Mouse (Mus musculus): ENCODE measurements around the gene Vtcn1. TPM values are rescaled to one million over a fixed set of nuclear protein-coding genes. Genes with fewer than 3 reads are reported as not detected.
"Not testable (repeated sequence)": the region's sequence is repeated elsewhere in the genome, so short reads cannot be mapped to it uniquely, and the experiment has no call there.

Vtcn1 gene
- not detected in 2 replicates for total RNA-seq (2017)

DNA sequence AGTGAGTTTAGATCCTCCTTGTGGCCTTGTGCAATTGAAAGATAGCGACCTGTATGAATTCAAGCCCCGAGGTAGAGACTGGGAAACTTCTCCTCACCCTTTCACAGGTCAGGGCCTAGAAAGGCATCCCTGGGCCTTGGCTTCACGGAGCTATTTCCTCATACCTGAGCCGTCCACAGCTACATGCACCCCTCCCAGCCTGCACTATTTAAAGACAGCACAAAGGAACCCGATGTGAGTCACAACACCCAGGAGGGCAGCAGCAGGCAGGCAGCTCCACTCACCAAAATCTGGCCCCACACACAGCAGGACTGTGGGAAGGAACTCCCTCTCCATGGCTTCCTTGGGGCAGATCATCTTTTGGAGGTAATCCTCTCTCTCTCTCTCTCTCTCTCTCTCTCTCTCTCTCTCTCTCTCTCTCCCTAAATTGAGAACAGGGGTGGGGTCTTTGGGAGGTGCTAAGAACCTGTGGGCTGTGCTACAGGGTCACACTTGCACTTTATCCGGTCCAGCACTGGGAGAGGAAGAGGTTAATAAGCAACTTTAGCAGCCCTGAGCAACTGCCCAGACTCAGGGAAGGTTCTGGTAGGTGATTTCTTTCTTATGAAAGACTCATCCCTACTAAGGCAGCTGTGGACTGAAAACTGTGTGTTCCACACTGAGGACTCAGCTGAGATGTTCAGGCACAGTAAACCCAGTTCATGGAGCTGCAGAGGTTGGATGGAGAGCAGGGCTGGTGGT, at the start of gene Vtcn1:
Vtcn1 (plus strand) TSS at position 235 of the 741 bp plus-strand sequence.
- ATAC-seq (replicated peaks in 1 of 2; ENCODE audit: insufficient read depth in 1 of 2, low FRiP score in 2 of 2, low TSS enrichment in 1 of 2, low read depth in 1 of 2, poor library complexity in 2 of 2, severe bottlenecking in 2 of 2), result no peak

DNA sequence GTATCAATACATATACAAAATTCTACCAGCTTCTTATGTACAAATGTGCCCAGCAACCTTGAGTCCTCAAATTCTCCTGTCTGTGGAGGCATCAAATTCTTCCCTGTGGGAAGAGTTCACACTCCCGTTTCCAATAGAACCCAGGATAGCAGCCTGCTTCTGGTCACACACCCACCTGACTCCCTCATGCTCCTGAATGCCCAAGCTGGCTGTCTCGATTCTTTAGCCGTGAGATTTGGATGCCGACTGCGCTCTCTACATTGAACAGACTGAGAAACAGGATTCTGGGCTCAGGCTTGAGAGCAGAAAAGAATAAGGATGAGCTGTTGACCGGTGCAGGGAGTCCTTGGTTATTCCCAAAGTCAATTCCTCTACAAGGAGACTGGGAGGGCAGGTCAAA, 48.3 kb upstream of the Vtcn1 start:
- no peak for ATAC-seq (replicated peaks in 1 of 2; ENCODE audit: insufficient read depth in 1 of 2, low FRiP score in 2 of 2, low TSS enrichment in 1 of 2, low read depth in 1 of 2, poor library complexity in 2 of 2, severe bottlenecking in 2 of 2)

DNA sequence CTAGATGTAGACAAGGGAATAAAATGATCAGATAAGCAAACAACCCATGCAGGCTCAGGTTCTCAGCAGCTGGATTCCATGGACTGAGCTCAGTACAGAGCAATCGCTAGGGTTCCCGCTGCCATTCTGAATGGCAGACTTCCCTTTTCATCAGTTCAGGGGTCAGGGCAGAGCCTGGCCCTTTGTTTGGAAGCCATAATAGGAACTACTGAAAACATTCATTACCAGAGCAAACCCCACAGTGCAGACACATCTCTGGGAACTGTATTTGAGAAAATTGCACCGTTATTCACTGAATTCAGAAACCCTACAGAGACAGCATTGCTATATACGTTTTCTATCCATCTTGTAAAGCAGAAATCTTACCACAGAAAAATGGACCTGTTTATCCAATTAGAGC, 47.7 kb upstream of the Vtcn1 start:
- no peak for ATAC-seq (replicated peaks in 1 of 2; ENCODE audit: insufficient read depth in 1 of 2, low FRiP score in 2 of 2, low TSS enrichment in 1 of 2, low read depth in 1 of 2, poor library complexity in 2 of 2, severe bottlenecking in 2 of 2)

DNA sequence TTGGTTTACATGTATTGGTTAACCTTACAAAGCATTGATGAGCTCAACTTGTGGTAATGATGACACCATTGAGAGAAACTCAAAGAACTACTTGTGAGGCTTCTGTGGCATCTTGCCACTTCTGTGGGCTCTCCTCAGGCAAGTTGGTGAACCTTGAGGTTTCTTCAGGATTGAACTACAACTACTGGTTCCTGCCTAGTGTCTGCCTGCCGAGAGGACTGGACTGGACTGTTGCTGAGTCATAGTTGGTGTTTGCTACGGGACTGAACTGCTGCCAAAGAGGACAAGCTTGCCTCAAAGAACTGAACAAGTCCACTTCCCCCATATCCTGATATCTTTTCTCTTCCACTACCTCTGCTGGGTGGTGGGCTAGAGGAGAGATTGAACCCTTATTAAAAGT, 39.2 kb upstream of the Vtcn1 start:
- ATAC-seq (replicated peaks in 1 of 2; ENCODE audit: insufficient read depth in 1 of 2, low FRiP score in 2 of 2, low TSS enrichment in 1 of 2, low read depth in 1 of 2, poor library complexity in 2 of 2, severe bottlenecking in 2 of 2), result peak; percentile 72 to 75; a peak in 3 of 4 replicates

DNA sequence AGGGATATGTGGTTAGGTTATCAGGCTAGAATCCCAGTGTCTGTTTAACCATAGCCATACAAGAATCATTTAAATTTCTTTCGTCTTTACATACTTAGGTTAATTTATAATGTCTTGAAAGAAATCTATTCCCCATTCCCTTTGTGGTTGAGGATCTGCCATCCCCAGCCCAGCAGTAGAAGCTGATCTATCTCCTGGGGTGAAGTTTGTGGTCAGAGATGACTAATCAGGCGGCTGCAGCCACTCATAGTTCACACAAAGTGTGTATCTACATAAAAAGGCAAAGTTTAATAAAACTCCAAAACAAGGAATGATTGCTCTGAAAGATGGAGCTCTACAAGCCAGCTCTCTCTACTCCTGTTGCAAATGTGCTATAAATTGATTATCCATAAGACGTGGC, 33.6 kb upstream of the Vtcn1 start:
- ATAC-seq (replicated peaks in 1 of 2; ENCODE audit: insufficient read depth in 1 of 2, low FRiP score in 2 of 2, low TSS enrichment in 1 of 2, low read depth in 1 of 2, poor library complexity in 2 of 2, severe bottlenecking in 2 of 2), result no peak

DNA sequence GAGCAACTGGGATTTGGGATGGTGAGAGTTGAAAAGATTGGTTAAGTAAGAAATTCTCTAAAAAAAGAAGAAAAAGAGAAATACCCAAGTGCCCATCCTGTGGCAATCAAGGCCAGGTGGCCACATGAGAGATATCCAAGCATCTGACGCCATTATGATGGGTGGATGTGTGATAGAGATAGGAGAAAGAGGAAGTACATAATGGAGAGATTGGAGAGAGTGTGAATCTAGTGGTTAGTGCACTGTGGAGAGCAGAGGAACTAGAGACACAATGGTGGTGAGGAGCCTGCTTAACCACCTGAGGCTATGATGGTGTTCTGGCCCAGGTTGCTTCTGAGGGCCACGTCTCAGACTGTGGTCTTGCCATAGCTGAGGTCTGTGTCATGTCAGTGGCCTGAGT, 31.9 kb upstream of the Vtcn1 start:
- ATAC-seq (replicated peaks in 1 of 2; ENCODE audit: insufficient read depth in 1 of 2, low FRiP score in 2 of 2, low TSS enrichment in 1 of 2, low read depth in 1 of 2, poor library complexity in 2 of 2, severe bottlenecking in 2 of 2), result peak; percentile 58 to 60

DNA sequence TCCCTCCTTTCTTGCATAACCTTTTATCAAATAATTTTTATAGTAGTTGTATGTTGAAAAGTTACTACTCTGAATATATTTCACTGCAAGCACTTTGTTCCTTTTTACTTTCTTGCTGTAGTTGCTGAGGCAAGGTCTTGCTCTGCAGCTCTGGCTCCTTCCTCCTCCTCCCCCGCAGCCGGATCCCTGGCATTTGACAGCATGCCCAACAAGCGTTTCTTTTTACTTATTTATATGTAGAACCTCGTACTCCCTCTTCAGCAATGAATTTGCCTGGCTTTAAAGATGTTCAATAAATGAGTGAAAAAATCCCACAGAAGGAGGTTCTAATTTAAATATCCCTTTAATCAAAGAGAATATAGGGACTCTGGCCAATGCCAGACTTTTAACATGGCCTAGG, 28.7 kb upstream of the Vtcn1 start:
- ATAC-seq (replicated peaks in 1 of 2; ENCODE audit: insufficient read depth in 1 of 2, low FRiP score in 2 of 2, low TSS enrichment in 1 of 2, low read depth in 1 of 2, poor library complexity in 2 of 2, severe bottlenecking in 2 of 2), result no peak

DNA sequence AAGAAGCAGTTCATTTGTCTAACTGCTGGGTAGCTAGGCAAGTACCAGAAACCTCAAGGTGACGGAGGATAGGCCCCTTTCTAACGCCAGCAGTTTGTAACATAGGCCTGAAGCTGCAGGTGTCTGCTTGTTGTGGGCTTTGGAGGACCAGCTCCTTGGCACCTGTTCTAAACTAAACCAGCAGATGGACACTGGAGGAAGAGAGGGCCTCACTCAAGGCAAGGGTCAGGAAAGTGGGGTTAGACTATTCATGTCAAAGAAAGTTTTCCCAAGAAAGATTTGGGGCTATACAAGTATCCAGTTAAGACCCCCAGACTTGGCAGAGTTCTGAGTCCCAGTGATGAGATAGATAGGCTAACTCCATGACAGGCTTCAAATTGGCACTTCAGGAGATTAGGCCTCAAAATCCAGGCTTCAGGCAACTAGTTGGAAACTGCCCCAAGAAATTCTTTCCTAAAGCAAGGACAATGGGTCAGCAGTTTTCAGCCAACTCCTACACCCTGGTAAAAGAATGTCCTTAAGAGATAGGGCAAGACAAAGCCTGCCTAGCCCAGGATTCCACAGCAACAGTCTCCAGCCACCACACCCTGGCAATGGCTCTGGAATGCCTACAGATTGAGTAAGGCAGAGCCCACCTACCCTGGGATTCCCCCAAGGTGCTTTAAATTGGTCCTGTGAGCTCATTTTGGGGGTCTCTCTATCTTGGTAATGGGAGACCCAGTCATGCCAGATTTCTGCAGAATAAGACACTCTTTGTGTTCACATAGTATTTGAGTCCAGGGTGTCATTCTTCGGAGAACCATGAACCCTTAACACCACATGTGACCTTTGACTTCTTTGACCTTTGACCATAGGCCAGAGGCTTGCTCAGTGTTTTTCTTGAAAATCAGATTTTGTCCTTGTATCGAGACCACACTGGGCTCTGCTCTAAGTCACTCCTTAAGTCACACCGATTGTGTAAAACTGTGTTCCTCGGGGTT, 27.8 kb upstream of the Vtcn1 start:
- ATAC-seq (replicated peaks in 1 of 2; ENCODE audit: insufficient read depth in 1 of 2, low FRiP score in 2 of 2, low TSS enrichment in 1 of 2, low read depth in 1 of 2, poor library complexity in 2 of 2, severe bottlenecking in 2 of 2), result no peak

DNA sequence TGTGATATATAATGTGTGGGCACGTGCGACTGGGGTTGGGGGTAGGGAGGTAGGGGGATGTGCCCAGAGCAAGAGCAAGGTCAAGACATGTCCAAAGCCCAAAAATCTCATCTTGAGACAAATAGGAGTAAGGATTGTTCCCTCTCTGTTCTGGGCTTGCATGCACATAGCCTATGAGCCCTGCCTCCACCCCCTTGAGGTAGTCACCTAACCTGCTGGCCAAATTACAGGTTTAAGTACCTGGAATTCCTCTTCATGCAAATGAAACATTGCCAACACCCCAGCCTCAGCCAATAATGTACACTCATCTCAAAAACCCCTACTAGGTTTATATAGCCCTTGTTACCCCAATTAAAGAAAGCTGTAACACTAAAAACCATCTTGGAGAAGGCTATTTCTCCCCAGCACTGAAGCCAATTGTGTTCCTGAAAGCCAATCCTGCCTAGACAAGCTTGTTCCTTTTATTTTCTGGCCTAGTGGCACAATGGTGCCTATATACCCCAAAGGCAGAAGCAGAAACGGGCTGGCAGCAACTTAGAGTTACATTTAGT, 26.3 kb upstream of the Vtcn1 start:
- ATAC-seq (replicated peaks in 1 of 2; ENCODE audit: insufficient read depth in 1 of 2, low FRiP score in 2 of 2, low TSS enrichment in 1 of 2, low read depth in 1 of 2, poor library complexity in 2 of 2, severe bottlenecking in 2 of 2), result no peak

DNA sequence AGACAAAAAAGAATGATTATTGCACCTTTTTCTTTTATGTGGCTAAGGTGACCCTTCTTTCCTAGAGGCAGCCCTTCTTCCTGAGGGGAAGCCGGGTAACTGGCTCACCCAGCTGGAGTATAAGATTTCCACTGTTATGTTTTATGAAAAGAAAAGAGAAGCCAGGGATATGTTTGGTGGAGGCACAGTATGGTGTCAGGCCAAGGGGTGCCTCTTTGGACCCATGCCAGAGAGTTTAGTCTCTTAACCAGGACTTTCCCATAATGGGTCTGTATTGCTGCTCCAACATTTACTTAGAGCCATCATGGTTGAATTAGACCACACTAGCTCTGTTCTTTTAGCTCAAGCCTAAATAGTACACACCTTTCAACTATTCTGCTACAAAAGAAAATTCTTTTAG, 20.3 kb upstream of the Vtcn1 start:
- no peak for ATAC-seq (replicated peaks in 1 of 2; ENCODE audit: insufficient read depth in 1 of 2, low FRiP score in 2 of 2, low TSS enrichment in 1 of 2, low read depth in 1 of 2, poor library complexity in 2 of 2, severe bottlenecking in 2 of 2)

DNA sequence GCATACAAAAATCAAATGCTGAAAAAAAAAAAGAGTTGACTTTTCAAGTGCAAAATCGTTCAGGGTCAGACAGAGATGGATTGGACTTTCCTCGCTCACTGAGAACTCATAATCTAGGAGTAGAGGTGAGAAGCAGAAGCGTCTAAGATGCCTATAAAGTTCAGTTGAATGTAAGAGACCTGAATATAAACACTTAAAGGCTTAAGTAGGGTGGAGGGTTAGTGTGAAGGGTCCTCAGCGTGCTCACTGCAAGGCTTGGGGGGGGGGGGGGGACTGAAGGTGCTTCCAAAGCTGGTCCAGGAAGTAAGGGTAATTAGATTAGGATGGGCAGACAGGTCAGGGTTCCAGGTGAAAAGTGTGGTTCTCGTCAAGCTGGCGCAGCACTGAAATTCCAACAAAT, 19.3 kb upstream of the Vtcn1 start:
- ATAC-seq (replicated peaks in 1 of 2; ENCODE audit: insufficient read depth in 1 of 2, low FRiP score in 2 of 2, low TSS enrichment in 1 of 2, low read depth in 1 of 2, poor library complexity in 2 of 2, severe bottlenecking in 2 of 2), result no peak

DNA sequence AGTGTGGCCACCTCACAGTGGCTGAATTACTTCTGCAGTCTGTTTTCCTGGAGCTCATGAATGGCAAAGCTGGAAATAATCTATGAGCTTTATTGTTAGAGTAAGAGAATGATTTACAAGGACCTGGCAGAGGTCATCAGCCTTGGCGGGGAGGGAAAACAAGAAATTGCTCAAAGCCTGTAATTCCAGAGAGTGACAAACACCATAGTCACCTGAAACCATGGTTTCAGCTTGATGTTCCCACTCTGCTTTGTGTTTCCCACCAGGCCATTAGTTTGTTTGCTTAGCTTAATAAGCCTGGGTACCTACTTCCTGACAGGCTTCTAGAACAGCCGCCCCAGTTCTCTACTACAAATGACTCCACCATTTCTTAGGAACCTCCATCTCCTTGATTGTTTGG, 14.8 kb upstream of the Vtcn1 start:
- ATAC-seq (replicated peaks in 1 of 2; ENCODE audit: insufficient read depth in 1 of 2, low FRiP score in 2 of 2, low TSS enrichment in 1 of 2, low read depth in 1 of 2, poor library complexity in 2 of 2, severe bottlenecking in 2 of 2), result no peak

DNA sequence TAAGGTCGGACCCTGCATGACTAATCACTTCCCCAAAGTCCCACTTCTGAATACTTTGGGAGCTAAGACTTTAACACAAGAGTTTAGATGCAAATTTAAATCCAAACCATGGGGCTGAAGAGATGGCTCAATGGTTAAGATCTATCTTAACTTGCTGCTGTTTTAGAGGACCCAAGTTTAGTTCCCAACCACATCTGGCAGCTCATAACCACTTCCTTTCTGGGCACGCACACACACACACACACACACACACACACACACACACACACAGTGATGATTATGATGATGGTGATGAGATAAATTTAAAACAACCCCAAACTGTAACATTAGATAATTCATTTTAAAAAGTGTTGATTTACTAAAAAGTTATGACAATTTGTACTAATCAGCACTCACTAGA, 13.4 kb upstream of the Vtcn1 start:
- ATAC-seq (replicated peaks in 1 of 2; ENCODE audit: insufficient read depth in 1 of 2, low FRiP score in 2 of 2, low TSS enrichment in 1 of 2, low read depth in 1 of 2, poor library complexity in 2 of 2, severe bottlenecking in 2 of 2), result no peak

DNA sequence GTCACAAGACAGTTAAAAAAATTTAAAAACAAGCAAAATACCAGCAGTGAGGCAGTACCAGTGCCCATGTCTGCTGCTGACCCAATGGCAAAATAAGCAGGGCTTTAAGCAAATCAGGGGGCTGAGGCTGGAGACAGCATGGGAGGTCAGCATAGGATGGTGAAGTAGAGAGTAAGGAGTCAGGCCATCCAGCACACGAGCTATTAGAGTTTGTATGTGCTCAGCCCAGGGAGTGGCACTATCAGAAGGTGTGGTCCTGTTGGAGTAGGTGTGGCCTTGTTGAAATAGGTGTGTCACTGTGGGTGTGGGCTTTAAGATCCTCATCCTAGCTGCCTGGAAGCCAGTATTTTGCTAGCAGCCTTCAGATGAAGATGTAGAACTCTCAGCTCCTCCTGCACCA, 9.8 kb upstream of the Vtcn1 start:
- not testable (repeated sequence) for ATAC-seq (replicated peaks in 1 of 2; ENCODE audit: insufficient read depth in 1 of 2, low FRiP score in 2 of 2, low TSS enrichment in 1 of 2, low read depth in 1 of 2, poor library complexity in 2 of 2, severe bottlenecking in 2 of 2)

DNA sequence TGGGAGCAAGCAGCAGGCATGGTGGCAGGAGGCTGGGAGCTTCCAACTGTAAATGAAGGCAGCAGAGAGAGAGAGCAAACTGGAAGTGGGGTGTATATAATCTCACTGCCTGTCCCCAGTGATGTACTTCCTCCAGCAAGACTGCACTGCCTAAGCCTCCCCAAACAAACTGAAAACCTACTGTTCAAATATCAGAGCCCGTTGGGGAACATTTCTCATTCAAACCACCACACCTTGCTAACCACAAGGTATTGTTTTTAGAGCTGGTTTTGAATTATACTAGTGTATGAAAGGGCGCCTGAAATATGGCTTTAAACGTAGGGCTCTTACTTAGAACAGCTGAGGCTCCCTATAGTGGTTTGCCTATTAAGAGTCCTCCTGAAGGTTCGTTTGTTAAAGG, 6.5 kb upstream of the Vtcn1 start:
- ATAC-seq (replicated peaks in 1 of 2; ENCODE audit: insufficient read depth in 1 of 2, low FRiP score in 2 of 2, low TSS enrichment in 1 of 2, low read depth in 1 of 2, poor library complexity in 2 of 2, severe bottlenecking in 2 of 2), result no peak

DNA sequence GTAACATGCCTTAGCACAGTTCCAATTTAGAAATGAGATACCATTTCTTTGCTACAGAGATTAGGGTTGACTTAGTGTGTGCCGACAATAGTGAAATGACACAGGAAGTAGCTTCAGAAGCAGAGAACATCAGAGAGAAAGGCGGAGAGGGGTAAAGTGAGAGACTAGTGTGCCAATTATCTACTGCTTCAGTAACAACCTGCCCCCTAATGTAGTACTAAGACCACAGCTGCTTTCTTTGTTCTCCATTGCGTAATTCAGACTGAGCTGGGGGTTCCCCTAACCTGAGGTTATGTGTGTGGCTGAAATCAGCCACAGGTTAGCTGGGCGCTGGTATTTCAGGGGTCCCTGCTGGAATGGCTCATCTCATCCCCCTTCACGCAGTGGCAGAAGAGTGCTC, 5.7 kb upstream of the Vtcn1 start:
- ATAC-seq (replicated peaks in 1 of 2; ENCODE audit: insufficient read depth in 1 of 2, low FRiP score in 2 of 2, low TSS enrichment in 1 of 2, low read depth in 1 of 2, poor library complexity in 2 of 2, severe bottlenecking in 2 of 2), result peak; percentile 18 to 35; a peak in 2 of 4 replicates

DNA sequence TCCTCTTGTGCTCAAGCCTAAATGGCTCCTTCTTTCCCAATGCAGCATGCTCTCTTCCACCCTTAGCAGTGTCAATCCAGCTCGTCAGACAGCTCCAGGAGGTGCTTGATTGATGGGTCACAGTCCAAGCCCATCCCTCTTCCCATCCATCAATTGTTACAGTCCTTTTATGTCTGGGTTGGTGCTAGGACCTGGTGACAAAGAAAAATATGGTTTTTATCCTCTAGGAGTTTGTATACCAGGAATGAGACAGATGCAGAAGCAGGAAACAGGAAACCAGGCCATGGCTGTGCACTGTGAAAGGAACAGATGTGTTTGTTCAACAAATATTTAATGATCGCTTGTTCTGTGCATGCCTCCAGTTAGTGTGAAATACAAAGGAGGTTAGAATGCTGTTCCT, 4.4 kb upstream of the Vtcn1 start:
- no peak for ATAC-seq (replicated peaks in 1 of 2; ENCODE audit: insufficient read depth in 1 of 2, low FRiP score in 2 of 2, low TSS enrichment in 1 of 2, low read depth in 1 of 2, poor library complexity in 2 of 2, severe bottlenecking in 2 of 2)

DNA sequence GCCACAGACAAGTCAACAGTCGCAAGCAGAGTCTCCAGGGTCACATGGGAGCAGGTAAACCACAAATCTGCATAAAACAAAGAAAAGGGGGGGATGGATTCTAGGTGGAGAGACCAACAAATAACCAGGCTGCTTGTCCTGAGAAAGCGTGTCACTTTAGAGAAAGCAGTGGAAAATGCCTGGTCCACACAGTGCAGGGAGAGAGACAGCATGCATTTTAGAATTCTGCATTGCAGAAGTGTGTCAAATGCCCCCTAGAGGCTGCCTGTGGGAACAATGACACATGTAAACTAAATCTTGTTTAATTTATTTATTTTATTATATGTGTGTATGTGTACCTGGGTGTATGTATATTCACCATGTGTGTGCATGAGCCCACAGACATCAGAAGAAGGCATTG, 4.0 kb upstream of the Vtcn1 start:
- peak in 1 of 2 experiments; percentile 46; a peak in 1 of 4 replicates for ATAC-seq (replicated peaks in 1 of 2; ENCODE audit: insufficient read depth in 1 of 2, low FRiP score in 2 of 2, low TSS enrichment in 1 of 2, low read depth in 1 of 2, poor library complexity in 2 of 2, severe bottlenecking in 2 of 2)
